Mouse (Mus musculus): Measurements from ENCODE around the gene 1190002N15Rik.
A peak's percentile ranks its signal among the peaks of the same experiment; 100 is the strongest.

The 1190002N15Rik gene

GRCm38 (mm10) chr9:94537970-94538822 is at the start of gene 1190002N15Rik:
1190002N15Rik (minus strand) TSS chr9:94538081.
- ATAC-seq (ENCODE audit: insufficient number of reproducible peaks, low FRiP score, low TSS enrichment), result peak; percentile 81

- ATAC-seq (ENCODE audit: insufficient number of reproducible peaks, low FRiP score, low TSS enrichment), result peak; percentile 85
Measured at GRCm38 (mm10) chr9:94582309-94582708, 44.4 kb upstream of the 1190002N15Rik start.

- no peak for ATAC-seq (ENCODE audit: insufficient number of reproducible peaks, low FRiP score, low TSS enrichment)
Measured at GRCm38 (mm10) chr9:94581661-94582060, 43.8 kb upstream of the 1190002N15Rik start.

- ATAC-seq (ENCODE audit: insufficient number of reproducible peaks, low FRiP score, low TSS enrichment), result no peak
Measured at GRCm38 (mm10) chr9:94580071-94580737, 42.3 kb upstream of the 1190002N15Rik start.

- no peak for ATAC-seq (ENCODE audit: insufficient number of reproducible peaks, low FRiP score, low TSS enrichment)
Measured at GRCm38 (mm10) chr9:94571802-94572201, 33.9 kb upstream of the 1190002N15Rik start.

GRCm38 (mm10) chr9:94568386-94568785 is 30.5 kb upstream of the 1190002N15Rik start:
- ATAC-seq (ENCODE audit: insufficient number of reproducible peaks, low FRiP score, low TSS enrichment), result no peak

GRCm38 (mm10) chr9:94567722-94568314 is 29.9 kb upstream of the 1190002N15Rik start:
- ATAC-seq (ENCODE audit: insufficient number of reproducible peaks, low FRiP score, low TSS enrichment), result no peak

- ATAC-seq (ENCODE audit: insufficient number of reproducible peaks, low FRiP score, low TSS enrichment), result no peak
Measured at GRCm38 (mm10) chr9:94556776-94557514, 19.1 kb upstream of the 1190002N15Rik start.

- no peak for ATAC-seq (ENCODE audit: insufficient number of reproducible peaks, low FRiP score, low TSS enrichment)
Measured at GRCm38 (mm10) chr9:94556249-94556648, 18.4 kb upstream of the 1190002N15Rik start.

- no peak for ATAC-seq (ENCODE audit: insufficient number of reproducible peaks, low FRiP score, low TSS enrichment)
Measured at GRCm38 (mm10) chr9:94550493-94551095, 12.7 kb upstream of the 1190002N15Rik start.

- no peak for ATAC-seq (ENCODE audit: insufficient number of reproducible peaks, low FRiP score, low TSS enrichment)
Measured at GRCm38 (mm10) chr9:94543881-94544280, 6.0 kb upstream of the 1190002N15Rik start.

- no peak for ATAC-seq (ENCODE audit: insufficient number of reproducible peaks, low FRiP score, low TSS enrichment)
Measured at GRCm38 (mm10) chr9:94540343-94541095, 2.6 kb upstream of the 1190002N15Rik start.

- ATAC-seq (ENCODE audit: insufficient number of reproducible peaks, low FRiP score, low TSS enrichment), result no peak
Measured at GRCm38 (mm10) chr9:94539346-94539865, 1.5 kb upstream of the 1190002N15Rik start.

- ATAC-seq (ENCODE audit: insufficient number of reproducible peaks, low FRiP score, low TSS enrichment), result peak; percentile 53
Measured at GRCm38 (mm10) chr9:94538823-94539143, 902 bp upstream of the 1190002N15Rik start.

GRCm38 (mm10) chr9:94537051-94537917 is 597 bp downstream of the 1190002N15Rik start:
- peak; percentile 11; the same call in 1 of the 2 replicates for ATAC-seq (ENCODE audit: insufficient number of reproducible peaks, low FRiP score, low TSS enrichment)

GRCm38 (mm10) chr9:94536261-94536905 is 1.5 kb downstream of the 1190002N15Rik start:
- no peak for ATAC-seq (ENCODE audit: insufficient number of reproducible peaks, low FRiP score, low TSS enrichment)

- no peak for ATAC-seq (ENCODE audit: insufficient number of reproducible peaks, low FRiP score, low TSS enrichment)
Measured at GRCm38 (mm10) chr9:94534795-94535194, 3.1 kb downstream of the 1190002N15Rik start.

- no peak for ATAC-seq (ENCODE audit: insufficient number of reproducible peaks, low FRiP score, low TSS enrichment)
Measured at GRCm38 (mm10) chr9:94534226-94534625, 3.7 kb downstream of the 1190002N15Rik start.
